Mouse (Mus musculus): ENCODE measurements around the gene Tmem159. TPM values are rescaled to one million over a fixed set of nuclear protein-coding genes. Genes with fewer than 3 reads are reported as not detected.
A peak's percentile ranks its signal among the peaks of the same experiment; 100 is the strongest.

Gene Tmem159
- polyA plus RNA-seq, 1 experiment from 2014 or later = 3.2 TPM

DNA sequence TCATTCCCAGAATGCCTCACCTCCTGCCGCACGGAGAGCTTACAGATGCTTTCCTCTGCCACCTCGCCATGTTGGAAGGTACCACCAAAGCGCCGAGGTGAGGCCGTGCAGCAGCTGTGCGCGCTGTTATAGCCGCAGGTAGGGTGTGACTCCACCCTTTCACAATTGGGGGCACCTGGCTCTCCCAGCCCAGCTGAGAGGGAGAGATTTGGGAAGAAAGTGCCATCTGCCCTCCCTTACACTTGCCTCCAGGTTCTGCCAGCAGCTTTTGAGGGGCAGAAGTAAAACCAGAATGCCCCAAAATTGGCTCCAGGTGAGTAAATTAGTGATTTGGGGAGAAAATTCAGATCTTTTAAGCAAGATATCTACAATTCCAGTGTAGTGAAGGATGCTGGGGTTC lies 43.0 kb downstream of the Tmem159 start, which contains the start of gene Zp2:
TSS of gene Zp2 (minus strand) at position 101 of the 400 bp plus-strand sequence.
- DNase-seq = no peak
- Histone ChIP-seq H3K36me3 (no peaks in the 10 kb centered on the region), H3K27me3 (no peaks in the 10 kb centered on the region), H3K27ac (no peak within 1 kb of the TSS), H3K4me2 (no peak within 1 kb of the TSS), H3K9me3 (replicated peaks) (no peaks in the 10 kb centered on the region), H3K4me1 (replicated peaks) (no peaks in the 10 kb centered on the region), H3K4me3 (replicated peaks) (no peak within 1 kb of the TSS), H3K9ac (no peak within 1 kb of the TSS)
- no peak for ATAC-seq (ENCODE audit: low read depth)
- 57% methylated on average over 9 of the region's 9 CpGs for WGBS (ENCODE audit: insufficient replicate concordance)

GRCm38 (mm10) chr7:120150257-120150656 lies 48.1 kb downstream of the Tmem159 start:
- peak; percentile 62 for ATAC-seq (ENCODE audit: low read depth)
- H3K27ac ChIP-seq = no peak overlapping the region
- H3K4me3 ChIP-seq (replicated peaks) = no peak overlapping the region
- H3K9me3 ChIP-seq (replicated peaks) = no peaks in the 10 kb centered on the region
- no peaks in the 10 kb centered on the region for H3K36me3 ChIP-seq
- 28% methylated on average over 3 of the region's 3 CpGs for WGBS (ENCODE audit: insufficient replicate concordance)
- H3K9ac ChIP-seq = no peak overlapping the region
- DNase-seq = no peak
- H3K27me3 ChIP-seq = no peaks in the 10 kb centered on the region
- H3K4me2 ChIP-seq = no peak overlapping the region
- no peaks in the 10 kb centered on the region for H3K4me1 ChIP-seq (replicated peaks)

- ATAC-seq (ENCODE audit: low read depth) = no peak
- Histone ChIP-seq H3K9ac (no peak overlapping the region), H3K4me1 (replicated peaks) (no peaks in the 10 kb centered on the region), H3K4me3 (replicated peaks) (no peak overlapping the region), H3K27me3 (no peaks in the 10 kb centered on the region), H3K36me3 (no peaks in the 10 kb centered on the region), H3K27ac (no peak overlapping the region), H3K4me2 (no peak overlapping the region), H3K9me3 (replicated peaks) (no peaks in the 10 kb centered on the region)
- no peak for DNase-seq
- 43% methylated on average over 2 of the region's 2 CpGs for WGBS (ENCODE audit: insufficient replicate concordance)
These were observed 48.7 kb downstream of the Tmem159 start for GRCm38 (mm10) chr7:120150898-120151297.

GRCm38 (mm10) chr7:120156841-120157409 lies 54.8 kb downstream of the Tmem159 start:
- no peak overlapping the region for H3K27ac ChIP-seq
- H3K4me3 ChIP-seq (replicated peaks) = no peak overlapping the region
- H3K36me3 ChIP-seq = no peaks in the 10 kb centered on the region
- ATAC-seq (ENCODE audit: low read depth) (no peak), DNase-seq (no peak)
- 45% methylated on average over 2 of the region's 2 CpGs for WGBS (ENCODE audit: insufficient replicate concordance)
- no peak overlapping the region for H3K9ac ChIP-seq
- no peak overlapping the region for H3K4me2 ChIP-seq
- H3K27me3 ChIP-seq = no peaks in the 10 kb centered on the region
- H3K9me3 ChIP-seq (replicated peaks) = no peaks in the 10 kb centered on the region
- H3K4me1 ChIP-seq (replicated peaks) = no peaks in the 10 kb centered on the region

GRCm38 (mm10) chr7:120157575-120158061 lies 55.5 kb downstream of the Tmem159 start:
- no peak for ATAC-seq (ENCODE audit: low read depth)
- WGBS (ENCODE audit: insufficient replicate concordance) = 50% methylated on average over 5 of the region's 5 CpGs
- no peaks in the 10 kb centered on the region for H3K9me3 ChIP-seq (replicated peaks)

DNA sequence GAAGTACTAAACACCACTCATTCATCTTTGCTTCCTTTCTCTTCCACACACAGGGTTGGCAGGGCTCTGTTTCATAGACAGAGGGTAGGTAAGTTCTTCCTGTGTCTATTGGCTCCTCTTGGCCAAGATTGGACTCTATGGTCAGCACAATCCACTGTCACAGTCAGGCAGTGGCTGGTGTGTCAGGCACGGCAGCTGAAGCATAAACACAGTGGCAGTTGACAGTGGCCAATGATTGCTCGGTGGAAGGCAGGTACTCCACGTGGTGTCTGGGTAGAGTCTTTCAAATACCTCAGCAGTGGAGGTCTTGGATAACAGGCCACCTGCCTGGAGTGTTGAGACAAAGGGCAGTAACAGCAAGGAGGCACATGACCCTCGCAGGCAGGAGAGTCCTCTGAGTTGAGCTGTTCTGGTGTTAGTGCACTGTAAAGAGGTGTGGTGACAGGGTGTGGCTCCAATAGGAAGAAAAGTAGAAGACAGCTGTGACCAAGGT lies 56.0 kb downstream of the Tmem159 start:
- H3K27me3 ChIP-seq = no peaks in the 10 kb centered on the region
- no peaks in the 10 kb centered on the region for H3K36me3 ChIP-seq
- no peaks in the 10 kb centered on the region for H3K4me1 ChIP-seq (replicated peaks)
- DNase-seq = no peak
- no peak overlapping the region for H3K27ac ChIP-seq
- no peaks in the 10 kb centered on the region for H3K9me3 ChIP-seq (replicated peaks)
- no peak for ATAC-seq (ENCODE audit: low read depth)
- H3K4me3 ChIP-seq (replicated peaks) = no peak overlapping the region
- H3K9ac ChIP-seq = no peak overlapping the region
- no peak overlapping the region for H3K4me2 ChIP-seq
- 33% methylated on average over 4 of the region's 4 CpGs for WGBS (ENCODE audit: insufficient replicate concordance)

More at GRCm38 (mm10) chr7:120157575-120158061, 55.5 kb downstream of the Tmem159 start:
- Histone ChIP-seq H3K4me2 (no peak overlapping the region), H3K4me1 (replicated peaks) (no peaks in the 10 kb centered on the region), H3K36me3 (no peaks in the 10 kb centered on the region), H3K27ac (no peak overlapping the region), H3K4me3 (replicated peaks) (no peak overlapping the region), H3K9ac (no peak overlapping the region), H3K27me3 (no peaks in the 10 kb centered on the region)
- DNase-seq = no peak

GRCm38 (mm10) chr7:120163581-120164251 lies 61.6 kb downstream of the Tmem159 start:
- ATAC-seq (ENCODE audit: low read depth) (no peak), DNase-seq (no peak)
- H3K27me3 ChIP-seq = no peaks in the 10 kb centered on the region
- no peak overlapping the region for H3K9ac ChIP-seq
- WGBS (ENCODE audit: insufficient replicate concordance) = 74% methylated on average over 11 of the region's 11 CpGs
- no peak overlapping the region for H3K4me2 ChIP-seq
- H3K4me1 ChIP-seq (replicated peaks) = no peaks in the 10 kb centered on the region
- H3K27ac ChIP-seq = no peak overlapping the region
- H3K4me3 ChIP-seq (replicated peaks) = no peak overlapping the region
- no peaks in the 10 kb centered on the region for H3K36me3 ChIP-seq
- H3K9me3 ChIP-seq (replicated peaks) = no peaks in the 10 kb centered on the region

Other genes starting within 250 kb of the Tmem159 start
- gene Lyrm1, start 206.5 kb upstream of the Tmem159 start, polyA plus RNA-seq (2015; fragmentation: Nextera tagmentation; extraction: Ambion mirVana) = 3.8 and 3.9 TPM in 2 replicates
- 2.0 and 2.5 TPM in 2 replicates for gene Dcun1d3, start 206.1 kb upstream of the Tmem159 start, polyA plus RNA-seq (2015; fragmentation: Nextera tagmentation; extraction: Ambion mirVana)
- gene Dnah3, start 7.1 kb upstream of the Tmem159 start, polyA plus RNA-seq (2015; fragmentation: Nextera tagmentation; extraction: Ambion mirVana) = not detected in 2 replicates
- gene Zp2, start 42.9 kb downstream of the Tmem159 start, polyA plus RNA-seq (2015; fragmentation: Nextera tagmentation; extraction: Ambion mirVana) = not detected in 2 replicates
- 1.4 and 1.6 TPM in 2 replicates for gene Anks4b, start 71.5 kb downstream of the Tmem159 start, polyA plus RNA-seq (2015; fragmentation: Nextera tagmentation; extraction: Ambion mirVana)
- 0.25 and 0.44 TPM in 2 replicates for gene Crym, start 99.8 kb downstream of the Tmem159 start, polyA plus RNA-seq (2015; fragmentation: Nextera tagmentation; extraction: Ambion mirVana)
- gene Abca14, start 101.6 kb downstream of the Tmem159 start, polyA plus RNA-seq (2015; fragmentation: Nextera tagmentation; extraction: Ambion mirVana) = 0.17 TPM in 1 of 2 replicates, not detected in the other
- gene Abca15, start 226.3 kb downstream of the Tmem159 start, polyA plus RNA-seq (2015; fragmentation: Nextera tagmentation; extraction: Ambion mirVana) = not detected in 2 replicates